Mouse (Mus musculus): ENCODE measurements at regions not wholly inside any gene's neighbourhood (a gene's known extent, or its start where the extent isn't known, plus 50 kb on each side); places are given as distances from the start of the nearest gene placed in this dataset.

DNA sequence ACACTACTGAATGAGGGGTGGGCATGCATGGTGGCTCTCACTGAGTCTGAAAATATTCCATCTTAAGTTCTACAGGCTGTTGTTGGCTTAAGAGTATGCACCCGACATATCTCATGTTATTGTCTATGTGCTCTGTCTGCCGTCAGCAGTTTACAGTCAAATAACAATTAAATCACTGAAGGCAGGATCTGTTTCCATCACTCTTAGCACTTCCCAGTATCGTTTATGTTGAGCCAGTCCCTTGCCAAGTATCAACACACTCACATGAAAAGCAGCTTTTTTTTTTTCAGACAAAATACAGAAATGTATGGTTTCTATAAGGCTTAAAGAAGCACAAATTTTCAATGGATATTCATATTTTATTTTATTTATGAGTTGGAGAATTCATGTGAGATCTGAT lies 485.9 kb upstream of the Gm9747 start:
- TF ChIP-seq CTCF (IDR thresholded peaks at IDR 0.05), result no peak
- TF ChIP-seq EP300 (IDR thresholded peaks at IDR 0.05), result no peak

All from lung, postnatal 0 days (tissue).